Mouse (Mus musculus) lung, embryonic 16.5 days (tissue): ENCODE measurements around the gene Cst8. TPM values are rescaled to one million over a fixed set of nuclear protein-coding genes. Genes with fewer than 3 reads are reported as not detected.
"Not testable (repeated sequence)": the region's sequence is repeated elsewhere in the genome, so short reads cannot be mapped to it uniquely, and the experiment has no call there.

Source experiments
- ATAC-seq: fragments of 200-750 bp; cut with Nextera tagmentation; 2 replicates; pipeline ENCODE4 v1.8.0; 2017; ENCODE audit warnings: low read depth, mild to moderate bottlenecking, moderate library complexity
- H3K27ac ChIP-seq: fragments of 300-500 bp; sonication (generic); 2 replicates; pipeline ENCODE4 v1.5.1; 2014; ENCODE audit warnings: mild to moderate bottlenecking, control low read depth, low read length
- H3K27me3 ChIP-seq: fragments of 300-500 bp; sonication (generic); 2 replicates; pipeline ENCODE4 v1.6.1; 2014; ENCODE audit warnings: low read depth, low read length, mixed read lengths; ENCODE audit not compliant: control insufficient read depth, insufficient read depth
- H3K36me3 ChIP-seq: fragments of 300-500 bp; sonication (generic); 2 replicates; pipeline ENCODE4 v1.6.1; 2014; ENCODE audit warnings: low read length; ENCODE audit not compliant: control insufficient read depth, insufficient read depth
- H3K4me1 ChIP-seq: fragments of 300-500 bp; sonication (generic); replicated peaks from 2 replicates; pipeline ENCODE4 v1.6.1; 2014; ENCODE audit warnings: low read length, mixed read lengths; ENCODE audit not compliant: control insufficient read depth, insufficient read depth
- H3K4me2 ChIP-seq: fragments of 300-500 bp; sonication (generic); 2 replicates; pipeline ENCODE4 v1.6.1; 2014; ENCODE audit warnings: low read depth, low read length, control low read depth
- H3K4me3 ChIP-seq: fragments of 300-500 bp; sonication (generic); 2 replicates; pipeline ENCODE4 v1.5.1; 2014; ENCODE audit warnings: mild to moderate bottlenecking, low read length, control low read depth
- H3K9ac ChIP-seq: fragments of 300-500 bp; sonication (generic); 2 replicates; pipeline ENCODE4 v1.6.1; 2014; ENCODE audit warnings: low read length, control low read depth
- H3K9me3 ChIP-seq: fragments of 300-500 bp; sonication (generic); 2 replicates; pipeline ENCODE4 v1.6.1; 2016; ENCODE audit warnings: low read length; ENCODE audit not compliant: control insufficient read depth
- WGBS: fragments of 180-500 bp; shearing (Covaris S2); extraction: QIAGEN DNeasy Blood & Tissue Kit; methylation state at CpG from one replicate; pipeline ENCODE4 v1.1.7; 2014; 5-methylcytosine and 5-hydroxymethylcytosine counted together
- polyA plus RNA-seq: library from polyadenylated mRNA; unstranded; fragments of >200 nt; fragmentation: Nextera tagmentation; extraction: Ambion mirVana; gene quantifications from 2 replicates; pipeline ENCODE4 v1.2.1, GENCODE M21; 2015

Cst8 gene
- not detected in 2 replicates for polyA plus RNA-seq

DNA sequence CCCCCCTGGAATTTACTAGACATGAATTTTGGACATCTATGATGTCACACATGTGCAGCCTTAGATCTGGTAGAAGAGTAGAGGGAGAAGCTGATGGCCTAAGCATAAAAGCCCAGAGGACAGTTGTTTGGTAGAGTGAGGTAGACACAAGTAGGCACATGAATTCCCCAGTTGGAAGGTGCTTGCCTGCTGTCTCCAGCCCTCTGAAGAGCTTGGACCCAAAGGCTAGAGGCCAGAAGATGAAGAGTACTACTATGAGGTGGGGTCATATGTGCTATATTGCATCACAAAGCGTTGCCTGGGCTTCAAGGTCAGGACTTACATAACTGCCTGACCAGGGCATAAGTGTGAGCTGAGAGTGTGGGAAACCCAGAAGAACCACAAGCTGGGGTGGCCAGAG, at the start of gene Cst8:
TSS of gene Cst8 (plus strand) at position 301 of the 400 bp plus-strand sequence.
- Histone ChIP-seq H3K27ac (no peak within 1 kb of the TSS), H3K4me2 (no peak within 1 kb of the TSS), H3K4me3 (no peak within 1 kb of the TSS), H3K27me3 (no peaks in the 10 kb centered on the region), H3K36me3 (no peaks in the 10 kb centered on the region), H3K9ac (no peak within 1 kb of the TSS), H3K9me3 (no peaks in the 10 kb centered on the region), H3K4me1 (no peaks in the 10 kb centered on the region)
- ATAC-seq, result no peak
- WGBS, result 76% methylated on average over 1 of the region's 1 CpGs

DNA sequence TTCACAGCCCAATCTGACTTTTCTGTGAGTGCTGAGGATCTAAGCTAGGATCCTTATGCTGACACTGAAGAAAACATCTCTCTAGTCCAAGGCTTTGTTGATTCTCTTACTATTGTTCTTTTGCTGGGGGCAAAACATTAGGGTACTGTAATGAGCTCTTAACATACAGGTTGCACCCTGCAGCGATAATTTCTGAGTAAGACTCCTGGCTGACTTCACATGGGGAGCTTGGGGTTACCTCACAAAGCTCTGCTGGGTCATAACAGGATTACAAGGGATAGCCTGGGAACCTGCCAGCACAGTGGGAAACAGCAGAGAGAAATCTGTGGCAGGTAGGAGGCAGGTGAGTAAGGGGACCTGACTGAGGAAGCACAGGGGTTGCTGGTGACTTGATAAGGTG, 48.5 kb upstream of the Cst8 start, which contains the start of gene Cstl1:
TSS of gene Cstl1 (plus strand) at position 301 of the 400 bp plus-strand sequence.
- Histone ChIP-seq H3K27ac (no peak within 1 kb of the TSS), H3K4me2 (no peak within 1 kb of the TSS), H3K4me3 (no peak within 1 kb of the TSS), H3K4me1 (peaks cover 2% of the 10 kb centered on the region; the same call in 1 of the 2 replicates), H3K9ac (no peak within 1 kb of the TSS), H3K9me3 (no peaks in the 10 kb centered on the region), H3K27me3 (no peaks in the 10 kb centered on the region), H3K36me3 (no peaks in the 10 kb centered on the region)
- ATAC-seq, result no peak
- 69% methylated on average over 1 of the region's 1 CpGs for WGBS

DNA sequence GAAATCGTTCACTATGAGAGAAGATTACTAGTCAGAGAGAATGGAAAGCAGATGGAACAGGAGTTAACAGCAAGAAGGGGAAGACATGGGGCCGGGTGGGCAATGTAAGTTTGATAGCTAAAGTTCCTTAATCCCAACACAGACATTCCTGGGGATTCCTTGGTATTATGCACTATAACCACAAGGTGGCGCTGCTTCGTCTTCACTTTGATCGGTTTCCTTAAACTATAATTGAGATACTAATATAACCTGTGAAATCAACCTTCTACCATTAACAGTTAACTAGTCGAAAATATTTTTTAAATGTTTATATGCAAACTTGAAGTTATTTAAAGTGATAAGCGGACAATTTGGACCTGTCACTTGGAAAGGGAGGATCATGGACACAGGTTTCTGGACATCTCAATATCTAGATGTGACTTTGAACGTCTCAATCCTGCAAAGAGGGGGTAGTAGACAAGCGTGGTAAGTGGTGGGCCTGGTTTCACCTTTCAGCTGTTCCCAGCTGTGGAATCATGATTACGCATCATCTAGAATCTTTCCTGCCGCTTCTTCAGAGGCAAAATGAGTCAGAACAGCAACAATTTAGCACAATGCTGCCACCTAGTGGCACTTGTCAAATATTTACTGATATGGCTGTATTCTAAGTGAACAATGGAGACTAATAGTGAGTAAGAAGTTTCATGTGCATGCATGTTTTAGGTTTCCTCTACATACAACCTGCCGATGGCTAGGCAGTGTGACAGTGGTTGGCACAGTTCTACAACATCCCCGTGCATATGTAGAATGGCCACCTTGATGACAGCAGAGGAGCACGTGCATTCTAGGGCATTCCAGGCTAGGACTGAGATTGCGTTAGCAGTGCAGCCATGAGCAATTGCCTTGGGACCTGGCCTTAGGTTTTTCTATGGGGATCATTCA, 46.4 kb upstream of the Cst8 start:
- H3K9ac ChIP-seq, result no peak overlapping the region
- H3K36me3 ChIP-seq, result no peaks in the 10 kb centered on the region
- 17% methylated on average over 15 of the region's 15 CpGs for WGBS
- peak overlapping the region; percentile 63 for H3K4me2 ChIP-seq
- peak; percentile 80 for ATAC-seq
- peak overlapping the region; percentile 42 for H3K4me3 ChIP-seq
- no peak overlapping the region for H3K27ac ChIP-seq
- no peaks in the 10 kb centered on the region for H3K9me3 ChIP-seq
- peaks cover 2% of the 10 kb centered on the region; the same call in 1 of the 2 replicates for H3K4me1 ChIP-seq
- no peaks in the 10 kb centered on the region for H3K27me3 ChIP-seq

DNA sequence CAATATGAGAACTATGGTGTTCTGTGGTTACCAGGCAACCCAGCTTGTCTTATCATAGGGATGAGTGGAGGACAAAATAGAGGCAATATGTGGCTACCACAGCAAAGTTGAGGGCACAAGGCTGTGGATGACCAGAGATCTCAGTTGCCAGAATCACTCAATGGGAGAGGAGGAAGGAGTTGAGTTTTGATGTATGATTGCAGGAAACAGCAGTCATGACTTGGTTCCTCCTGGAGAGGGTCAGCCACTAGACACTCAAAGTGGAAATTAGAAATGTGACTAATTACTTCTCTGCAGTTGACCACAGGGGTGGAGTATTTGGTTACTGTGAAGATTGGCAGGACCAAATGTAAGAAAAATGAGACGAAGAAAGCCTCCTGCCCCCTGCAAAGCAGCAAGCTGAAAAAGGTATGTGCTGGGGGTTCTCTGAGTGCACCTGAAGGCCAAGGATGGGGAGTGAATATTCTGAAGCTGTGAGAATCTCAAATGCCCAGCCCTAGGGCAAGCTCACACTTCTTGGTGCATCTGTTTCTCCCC, 44.2 kb upstream of the Cst8 start:
- Histone ChIP-seq H3K4me3 (no peak overlapping the region), H3K4me1 (peaks cover 2% of the 10 kb centered on the region; the same call in 1 of the 2 replicates), H3K27me3 (no peaks in the 10 kb centered on the region), H3K9ac (no peak overlapping the region), H3K9me3 (no peaks in the 10 kb centered on the region), H3K36me3 (no peaks in the 10 kb centered on the region), H3K4me2 (no peak overlapping the region), H3K27ac (no peak overlapping the region)
- 44% methylated on average over 1 of the region's 1 CpGs for WGBS
- no peak for ATAC-seq

DNA sequence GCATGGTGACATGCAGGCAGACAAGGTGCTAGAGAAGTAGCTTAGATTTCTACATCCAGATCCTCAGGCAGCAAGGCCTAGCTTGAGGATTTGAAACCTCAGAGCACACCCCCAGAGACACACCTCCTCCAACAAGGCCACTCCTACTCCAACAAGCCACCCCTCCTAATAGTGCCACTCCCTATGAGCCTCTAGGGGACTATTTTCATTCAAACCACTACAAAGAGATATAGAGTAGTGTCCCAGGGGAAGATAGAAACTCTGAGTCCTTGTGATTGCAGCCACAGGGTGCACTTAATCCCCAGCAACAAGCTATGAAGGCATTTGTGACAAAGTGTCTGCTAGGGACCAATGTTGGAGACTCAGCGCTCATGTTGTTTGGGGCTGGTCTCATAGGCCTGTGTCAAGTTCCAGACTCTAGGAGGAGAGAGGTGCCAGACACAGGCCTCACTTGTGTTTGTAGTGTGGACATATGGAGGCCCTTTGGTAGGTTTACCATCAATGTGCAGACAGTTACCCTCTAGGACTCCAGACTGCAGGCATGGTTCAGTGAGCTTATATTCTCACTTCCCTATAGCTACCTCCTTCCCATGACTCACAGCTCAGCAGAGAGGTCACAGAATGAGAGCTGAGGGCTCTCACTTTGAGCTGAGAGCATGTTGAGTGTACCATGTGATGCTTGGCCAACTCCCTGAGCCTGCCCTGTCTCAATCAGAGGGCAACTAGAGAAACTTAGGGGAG, 34.8 kb upstream of the Cst8 start:
- Histone ChIP-seq H3K9me3 (no peaks in the 10 kb centered on the region), H3K27ac (no peak overlapping the region), H3K4me3 (no peak overlapping the region), H3K4me2 (no peak overlapping the region), H3K27me3 (no peaks in the 10 kb centered on the region), H3K9ac (no peak overlapping the region), H3K4me1 (no peaks in the 10 kb centered on the region), H3K36me3 (no peaks in the 10 kb centered on the region)
- 100% methylated on average over 1 of the region's 1 CpGs for WGBS
- ATAC-seq, result no peak

GRCm38 (mm10) chr2:148771397-148771796, 27.2 kb upstream of the Cst8 start, which contains the start of gene Cst11:
Gene Cst11, minus strand, starts transcription at chr2:148771497.
- not testable (repeated sequence) for H3K27me3 ChIP-seq, H3K27ac ChIP-seq, H3K36me3 ChIP-seq, H3K9ac ChIP-seq, H3K4me3 ChIP-seq, ATAC-seq, H3K4me1 ChIP-seq, H3K4me2 ChIP-seq, H3K9me3 ChIP-seq
- 77% methylated on average over 4 of the region's 4 CpGs for WGBS

- Histone ChIP-seq H3K9me3 (no peaks in the 10 kb centered on the region), H3K4me3 (no peak within 1 kb of the TSS), H3K4me2 (no peak within 1 kb of the TSS), H3K27ac (no peak within 1 kb of the TSS), H3K27me3 (no peaks in the 10 kb centered on the region), H3K4me1 (no peaks in the 10 kb centered on the region), H3K9ac (no peak within 1 kb of the TSS), H3K36me3 (no peaks in the 10 kb centered on the region)
- WGBS, result 0% methylated on average over 1 of the region's 1 CpGs
- ATAC-seq, result no peak
These were observed 16.9 kb upstream of the Cst8 start, which contains the start of gene 8030411F24Rik for GRCm38 (mm10) chr2:148781709-148782108. Gene 8030411F24Rik, plus strand, starts transcription at chr2:148782009.

DNA sequence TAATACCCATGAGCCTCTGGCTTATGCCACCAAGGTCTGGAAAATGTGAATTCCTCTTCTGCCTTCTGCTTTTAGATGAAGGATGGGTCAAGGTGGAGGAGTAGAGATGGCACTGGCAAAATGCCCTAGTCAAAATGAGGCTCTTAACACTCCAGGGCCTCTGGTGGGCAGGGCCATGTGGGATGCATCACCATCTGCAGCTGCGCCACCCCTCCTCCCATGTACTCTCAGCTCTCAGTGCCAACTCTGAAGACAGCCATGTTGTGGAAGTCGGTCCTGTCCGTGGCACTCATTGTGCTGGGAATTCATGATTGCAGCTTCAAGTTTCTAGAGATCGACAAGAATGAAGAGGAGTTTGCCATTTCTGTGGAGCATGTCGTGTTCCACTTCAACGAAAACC, 9.4 kb upstream of the Cst8 start, which contains the start of gene Cst12:
TSS of gene Cst12 (plus strand) at position 220 of the 400 bp plus-strand sequence.
- no peaks in the 10 kb centered on the region for H3K27me3 ChIP-seq
- H3K27ac ChIP-seq, result no peak within 1 kb of the TSS
- no peak within 1 kb of the TSS for H3K9ac ChIP-seq
- 87% methylated on average over 6 of the region's 6 CpGs for WGBS
- no peak within 1 kb of the TSS for H3K4me3 ChIP-seq
- ATAC-seq, result no peak
- H3K9me3 ChIP-seq, result no peaks in the 10 kb centered on the region
- H3K4me2 ChIP-seq, result no peak within 1 kb of the TSS
- no peaks in the 10 kb centered on the region for H3K36me3 ChIP-seq
- no peaks in the 10 kb centered on the region for H3K4me1 ChIP-seq

- Histone ChIP-seq H3K27me3 (no peaks in the 10 kb centered on the region), H3K4me1 (no peaks in the 10 kb centered on the region), H3K9me3 (no peaks in the 10 kb centered on the region), H3K27ac (no peak overlapping the region), H3K4me3 (no peak overlapping the region), H3K36me3 (no peaks in the 10 kb centered on the region), H3K4me2 (no peak overlapping the region), H3K9ac (no peak overlapping the region)
- WGBS, result 31% methylated on average over 3 of the region's 3 CpGs
- no peak for ATAC-seq
These were observed 2.9 kb downstream of the Cst8 start for GRCm38 (mm10) chr2:148801491-148801921.
